In genomic region chr4:108182278-108182677, GRCm38 (mm10) we compare ENCODE assay signal across 28 mouse cellular contexts. TPM values are rescaled to one million over a fixed set of nuclear protein-coding genes. Genes with fewer than 3 reads are reported as not detected.
"Had no signal": no experiment of that assay in that cellular context is flagged by ENCODE, and none has a peak within 500 bp of the region (broad histone marks: within the 10 kb centered on the region; RNA-seq: fewer than 3 reads in every experiment).

No protein-coding gene starts in this region.

- H3K27me3 ChIP-seq: kidney, embryonic 15.5 days; limb, embryonic 12.5 days; limb, embryonic 15.5 days; liver, embryonic 15.5 days; lung, embryonic 15.5 days; stomach, embryonic 15.5 days had no signal

- H3K9me3 ChIP-seq: kidney, embryonic 15.5 days; limb, embryonic 12.5 days; limb, embryonic 15.5 days; liver, embryonic 15.5 days; lung, embryonic 15.5 days; stomach, embryonic 15.5 days had no signal

- H3K4me1 ChIP-seq: kidney, embryonic 15.5 days; limb, embryonic 12.5 days; limb, embryonic 15.5 days; liver, embryonic 15.5 days; lung, embryonic 15.5 days; stomach, embryonic 15.5 days had no signal

- DNase-seq: kidney, adult 8-10 months; kidney, postnatal 10 days; kidney, postnatal 36 days; layer of hippocampus, postnatal 36 days; left cerebral cortex, postnatal 4 days; lung, adult 18-20 months; lung, postnatal 10 days; lung, postnatal 4 days; midbrain, embryonic 14.5 days; right cerebral cortex, adult 18-20 months; right cerebral cortex, postnatal 25 days; spleen, adult 18-20 months; thymus, postnatal 25 days had no signal

- H3K9ac ChIP-seq: kidney, embryonic 15.5 days; limb, embryonic 12.5 days; limb, embryonic 15.5 days; liver, embryonic 15.5 days; lung, embryonic 15.5 days; stomach, embryonic 15.5 days had no signal

- H3K4me2 ChIP-seq: kidney, embryonic 15.5 days; limb, embryonic 12.5 days; limb, embryonic 15.5 days; liver, embryonic 11.5 days; liver, embryonic 15.5 days; lung, embryonic 15.5 days; midbrain, embryonic 11.5 days; stomach, embryonic 15.5 days had no signal

- H3K27ac ChIP-seq: kidney, embryonic 15.5 days; left cerebral cortex, adult 2 months; limb, embryonic 12.5 days; limb, embryonic 15.5 days; liver, embryonic 15.5 days; lung, embryonic 15.5 days; stomach, embryonic 15.5 days had no signal

- H3K4me3 ChIP-seq: kidney, embryonic 15.5 days; left cerebral cortex, adult 2 months; limb, embryonic 12.5 days; limb, embryonic 15.5 days; liver, embryonic 15.5 days; lung, embryonic 15.5 days; stomach, embryonic 15.5 days had no signal

- H3K36me3 ChIP-seq: kidney, embryonic 15.5 days; liver, embryonic 15.5 days; stomach, embryonic 15.5 days had no signal

RNA-seq across cellular contexts. Expression of gene Zyg11a, which starts 35.6 kb away (rescaled TPM):
- total RNA-seq: layer of hippocampus, adult 8-10 months; layer of hippocampus, postnatal 36 days; left cerebral cortex, adult 2 months; megakaryocyte progenitor cell, adult 5-6 weeks; megakaryocyte-erythroid progenitor cell, adult 5-6 weeks; midbrain, postnatal 0 days had no signal
- polyA plus RNA-seq: limb, embryonic 12.5 days; limb, embryonic 15.5 days; midbrain, embryonic 11.5 days; midbrain, embryonic 14.5 days; midbrain, postnatal 0 days; neural tube, embryonic 11.5 days; neural tube, embryonic 14.5 days had no signal
